Mouse (Mus musculus): ENCODE results near the gene Tmem200c.

GRCm38 (mm10) chr17:68841097-68841891 is 14.9 kb downstream of the Tmem200c start:
- no peak for TF ChIP-seq CTCF (IDR thresholded peaks at IDR 0.05; ENCODE audit: low read depth, low read length)
- no peak for TF ChIP-seq TAL1 (conservative IDR thresholded peaks at IDR 0.05; ENCODE audit: low read depth, low read length)
- TF ChIP-seq GATA1 (IDR thresholded peaks at IDR 0.05; ENCODE audit: borderline replicate concordance, low read length) = no peak
- no peak for TF ChIP-seq POLR2AphosphoS5 (IDR thresholded peaks at IDR 0.05; ENCODE audit: insufficient replicate concordance, low read depth, low read length)
